Mouse (Mus musculus): ENCODE results near the gene Prim2.

- no peak for TF ChIP-seq HCFC1 (IDR thresholded peaks at IDR 0.05; ENCODE audit: borderline replicate concordance, insufficient read depth, low read length)
- TF ChIP-seq MAFK (IDR thresholded peaks at IDR 0.05; ENCODE audit: insufficient read depth, low read depth, low read length): no peak
- TF ChIP-seq ZC3H11A (IDR thresholded peaks at IDR 0.05; ENCODE audit: borderline replicate concordance, low read depth, low read length): no peak
- no peak for TF ChIP-seq CHD2 (IDR thresholded peaks at IDR 0.05; ENCODE audit: low read depth, low read length)
- no peak for TF ChIP-seq ZNF384 (IDR thresholded peaks at IDR 0.05; ENCODE audit: low read depth, low read length)
These were observed 95.1 kb downstream of the Prim2 start for GRCm38 (mm10) chr1:33574459-33574858.
